Mouse (Mus musculus): Measurements from ENCODE around the gene Rcan3. TPM values are rescaled to one million over a fixed set of nuclear protein-coding genes. Genes with fewer than 3 reads are reported as not detected.

Rcan3 gene
- polyA plus RNA-seq (2012; rRNA removed) = 57.6 and 58.3 TPM in 2 replicates

DNA sequence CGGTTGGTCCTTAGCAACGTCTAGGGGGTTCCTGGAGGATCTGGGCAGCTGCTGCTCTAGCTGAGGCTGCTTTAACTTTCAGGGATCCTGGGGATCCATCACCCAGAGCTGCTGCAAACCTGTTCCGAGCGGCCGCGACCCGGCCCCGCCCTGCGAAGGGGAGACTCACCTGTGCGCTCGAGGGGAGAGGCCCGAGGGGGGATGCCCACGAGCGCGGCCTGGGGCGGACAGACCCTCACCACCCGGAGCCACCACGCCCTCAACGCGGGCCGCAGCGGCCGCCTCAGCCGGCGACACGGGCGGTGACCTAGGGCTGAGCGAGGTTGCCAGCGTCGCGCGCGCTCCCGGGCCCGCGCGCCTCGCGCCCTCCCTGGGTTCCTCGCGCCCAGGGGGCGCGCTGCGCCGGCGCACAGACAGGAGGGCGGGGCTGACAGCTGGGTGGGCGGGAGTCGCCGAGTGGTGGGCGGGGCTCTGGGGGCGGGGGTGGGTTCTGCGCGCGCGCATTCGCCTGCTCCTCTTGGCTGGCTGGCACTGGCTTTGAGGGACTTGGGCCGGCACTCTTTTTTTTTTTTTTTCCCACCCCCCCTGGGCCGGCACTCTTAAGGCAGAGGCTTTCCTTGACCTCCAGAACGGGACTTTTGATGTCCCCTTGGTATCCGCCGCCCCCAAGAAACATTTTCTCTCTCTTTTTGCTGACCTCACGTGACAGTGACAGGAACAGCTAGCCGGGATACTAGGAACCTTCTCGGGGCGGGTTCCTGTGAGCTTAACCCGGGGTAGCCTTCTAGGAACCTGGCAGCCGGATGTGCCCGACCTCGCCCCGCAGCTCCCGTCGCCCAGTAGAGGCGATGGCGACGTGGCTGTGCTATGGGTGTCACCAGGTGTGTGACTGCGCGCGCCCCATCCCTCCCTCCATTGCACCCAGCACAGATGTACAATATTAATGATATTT, at the start of gene Rcan3:
Gene Rcan3 (minus strand): TSS at position 411 of the 952 bp plus-strand sequence.

DNA sequence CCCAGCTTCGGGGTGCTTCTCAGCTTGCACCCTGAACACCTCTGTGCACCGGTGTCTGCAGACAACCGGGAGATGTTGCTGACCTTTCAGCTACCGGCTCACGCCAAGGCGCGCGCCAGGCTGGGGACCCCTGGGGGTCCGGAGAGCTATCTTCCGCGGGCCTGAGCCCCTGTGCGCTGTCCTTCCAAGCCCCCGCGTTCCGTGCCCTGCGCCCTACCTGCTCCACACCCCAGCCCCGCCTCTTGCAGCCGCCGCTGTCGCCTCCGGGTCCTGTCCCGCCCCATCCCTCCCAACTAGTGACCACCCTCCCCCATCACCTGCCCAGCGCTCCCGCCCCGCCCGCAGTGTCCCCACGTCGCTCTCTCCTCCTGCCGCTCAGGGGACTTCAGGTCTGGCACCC, 35.7 kb downstream of the Rcan3 start, which contains the start of gene Ncmap:
Gene Ncmap (minus strand): TSS at position 237 of the 400 bp plus-strand sequence.

Other genes with a start within 250 kb of the Rcan3 start
- gene Clic4, start 161.0 kb downstream of the Rcan3 start, polyA plus RNA-seq (2012; rRNA removed) = 37.5 and 42.2 TPM in 2 replicates
- 108 and 113 TPM in 2 replicates for gene Srrm1, start 80.5 kb downstream of the Rcan3 start, polyA plus RNA-seq (2012; rRNA removed)
- gene Ncmap, start 35.6 kb downstream of the Rcan3 start, polyA plus RNA-seq (2012; rRNA removed) = 1.2 and 1.6 TPM in 2 replicates
- 0.34 and 0.37 TPM in 2 replicates for gene Stpg1, start 60.9 kb upstream of the Rcan3 start, polyA plus RNA-seq (2012; rRNA removed)
- 28.2 and 29.3 TPM in 2 replicates for gene Nipal3, start 61.2 kb upstream of the Rcan3 start, polyA plus RNA-seq (2012; rRNA removed)
- gene Grhl3, start 139.8 kb upstream of the Rcan3 start, polyA plus RNA-seq (2012; rRNA removed) = 0.57 and 0.61 TPM in 2 replicates